8 mouse cellular contexts compared by ENCODE assay signal in the genomic region with DNA sequence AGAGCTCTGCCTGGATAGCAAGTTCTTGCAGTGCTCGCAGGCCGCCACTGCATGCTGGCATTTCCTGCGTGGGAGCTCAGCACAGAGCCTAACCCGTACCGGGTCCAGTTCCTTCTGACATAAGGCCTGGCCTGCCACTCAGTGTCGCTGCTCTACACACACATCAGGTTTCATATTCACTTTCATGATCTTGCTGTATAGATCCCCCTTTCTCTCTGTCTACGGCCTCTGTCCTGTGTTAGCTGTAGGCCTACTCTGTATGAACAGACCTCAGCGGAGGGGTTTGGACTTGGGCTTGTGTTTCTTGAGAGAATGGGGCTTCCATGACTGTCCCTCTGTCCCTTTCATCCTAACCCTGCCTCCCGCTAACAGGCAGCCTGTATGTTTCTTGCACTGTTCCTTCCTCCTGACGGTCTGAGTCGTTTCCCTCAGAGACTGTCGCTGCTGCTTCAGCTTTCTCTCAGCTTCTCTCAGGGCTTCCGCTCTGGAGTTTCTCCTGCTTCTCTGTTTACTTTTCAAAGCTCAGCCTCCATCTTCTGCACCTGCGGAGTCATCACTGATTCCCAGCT.
DNase-seq lines count a peak whose midpoint lies in the region; ATAC-seq and TF ChIP-seq lines count a peak whose summit lies in the region.
"Had no signal": no experiment of that assay in that cellular context is flagged by ENCODE, and none has a peak within 500 bp of the region (broad histone marks: within the 10 kb centered on the region; RNA-seq: fewer than 3 reads in every experiment).

No protein-coding gene starts in this region.

- no peak overlapping the region for H3K9ac ChIP-seq in lung, embryonic 14.5 days
- no peak overlapping the region for H3K9ac ChIP-seq in hindbrain, embryonic 16.5 days (ENCODE audit: low read depth, low read length)
- no peak overlapping the region for H3K9ac ChIP-seq in kidney, embryonic 15.5 days
- H3K9ac ChIP-seq: limb, embryonic 15.5 days had no signal

- 52% methylated on average over 14 of the region's 14 CpGs for WGBS in lung, embryonic 14.5 days
- 79% methylated on average over 14 of the region's 14 CpGs for WGBS in hindbrain, embryonic 16.5 days
- 68% methylated on average over 14 of the region's 14 CpGs for WGBS in kidney, embryonic 15.5 days

- H3K27me3 ChIP-seq in E14TG2a.4 (ENCODE audit: insufficient read depth, low read length) = no peaks in the 10 kb centered on the region
- no peaks in the 10 kb centered on the region for H3K27me3 ChIP-seq in lung, embryonic 14.5 days (ENCODE audit: insufficient read depth, low read length)
- no peaks in the 10 kb centered on the region for H3K27me3 ChIP-seq in hindbrain, embryonic 16.5 days (replicated peaks; ENCODE audit: control insufficient read depth, insufficient read depth, low read length)
- H3K27me3 ChIP-seq in kidney, embryonic 15.5 days = no peaks in the 10 kb centered on the region
- H3K27me3 ChIP-seq: limb, embryonic 15.5 days had no signal

- H3K27ac ChIP-seq in lung, embryonic 14.5 days (ENCODE audit: low read depth) = no peak overlapping the region
- no peak overlapping the region for H3K27ac ChIP-seq in hindbrain, embryonic 16.5 days (ENCODE audit: low read depth, low read length)
- H3K27ac ChIP-seq in kidney, embryonic 15.5 days = no peak overlapping the region
- H3K27ac ChIP-seq: limb, embryonic 15.5 days had no signal

- no peak overlapping the region for H3K4me2 ChIP-seq in lung, embryonic 14.5 days
- no peak overlapping the region for H3K4me2 ChIP-seq in hindbrain, embryonic 16.5 days (ENCODE audit: low read length)
- H3K4me2 ChIP-seq in kidney, embryonic 15.5 days = no peak overlapping the region
- H3K4me2 ChIP-seq: limb, embryonic 15.5 days had no signal

- peaks cover 22% of the 10 kb centered on the region for H3K4me1 ChIP-seq in E14TG2a.4 (replicated peaks; ENCODE audit: low read depth, low read length)
- H3K4me1 ChIP-seq in lung, embryonic 14.5 days (ENCODE audit: insufficient read depth) = no peaks in the 10 kb centered on the region
- H3K4me1 ChIP-seq in hindbrain, embryonic 16.5 days (ENCODE audit: control insufficient read depth, insufficient read depth, low read depth, low read length) = no peaks in the 10 kb centered on the region
- H3K4me1 ChIP-seq in kidney, embryonic 15.5 days = no peaks in the 10 kb centered on the region
- H3K4me1 ChIP-seq: limb, embryonic 15.5 days had no signal

- no peak for TF ChIP-seq CTCF in E14TG2a.4 (conservative IDR thresholded peaks at IDR 0.05; ENCODE audit: low read length)
- TF ChIP-seq CTCF in lung, embryonic 14.5 days (IDR thresholded peaks at IDR 0.05; ENCODE audit: low read depth) = no peak

- no peaks in the 10 kb centered on the region for H3K36me3 ChIP-seq in E14TG2a.4 (ENCODE audit: insufficient read depth, low read length)
- H3K36me3 ChIP-seq in lung, embryonic 14.5 days (ENCODE audit: insufficient read depth) = no peaks in the 10 kb centered on the region
- H3K36me3 ChIP-seq in hindbrain, embryonic 16.5 days (ENCODE audit: control insufficient read depth, insufficient read depth, low read length) = 0 out of 2 replicates have a peak, but pooled peaks cover 2% of the 10 kb centered on the region
- no peaks in the 10 kb centered on the region for H3K36me3 ChIP-seq in kidney, embryonic 15.5 days
- H3K36me3 ChIP-seq: limb, embryonic 15.5 days had no signal

- DNase-seq in B cell, adult 2 months = peak; percentile 79
- no peak for DNase-seq in lung, embryonic 14.5 days
- DNase-seq in spleen, adult 18-20 months = peak; percentile 53 to 61
- no peak for DNase-seq in Muller cell, postnatal 12 days (ENCODE audit: inconsistent ontology term)

- peak; percentile 28; the same call in 1 of the 2 replicates for ATAC-seq in lung, embryonic 14.5 days (ENCODE audit: insufficient read depth)
- no peak for ATAC-seq in hindbrain, embryonic 16.5 days
- no peak for ATAC-seq in kidney, embryonic 15.5 days (replicated peaks; ENCODE audit: low FRiP score)

- peak overlapping the region; percentile 14 for H3K4me3 ChIP-seq in E14TG2a.4 (replicated peaks; ENCODE audit: low read length)
- H3K4me3 ChIP-seq in lung, embryonic 14.5 days (ENCODE audit: low read depth, low read length) = no peak overlapping the region
- H3K4me3 ChIP-seq in hindbrain, embryonic 16.5 days (ENCODE audit: low read length) = no peak overlapping the region
- H3K4me3 ChIP-seq in kidney, embryonic 15.5 days (replicated peaks) = no peak overlapping the region
- H3K4me3 ChIP-seq: limb, embryonic 15.5 days had no signal

- no peaks in the 10 kb centered on the region for H3K9me3 ChIP-seq in E14TG2a.4 (ENCODE audit: low read length)
- no peaks in the 10 kb centered on the region for H3K9me3 ChIP-seq in lung, embryonic 14.5 days (ENCODE audit: low read depth, low read length)
- H3K9me3 ChIP-seq in hindbrain, embryonic 16.5 days (ENCODE audit: control insufficient read depth, low read length) = no peaks in the 10 kb centered on the region
- no peaks in the 10 kb centered on the region for H3K9me3 ChIP-seq in kidney, embryonic 15.5 days (replicated peaks)
- H3K9me3 ChIP-seq: limb, embryonic 15.5 days had no signal

Comparison
In these comparisons a context has a peak if more than half of its experiments do, and no peak if none do; other contexts are left out.
1. DNase-seq: peak in B cell, adult 2 months (2 of 2) and spleen, adult 18-20 months (2 of 2); none in lung, embryonic 14.5 days (single experiment) and Muller cell, postnatal 12 days (single experiment).